Mouse (Mus musculus) embryonic stem cell, embryonic (primary cell): ENCODE results near the gene Fam173a.

Source experiments
- CTCF ChIA-PET, 4 experiments: fragments of 300-600 bp in 2 of 4; fragments of 350-600 bp in 2 of 4; sonication (Branson Sonifier 250); formaldehyde crosslinking; loops; one replicate each; lab custom pipeline; 2022; ENCODE audit warnings: inconsistent platforms in 2 of 4; lab: Charles Lee
- POLR2A ChIA-PET, 4 experiments: fragments of 300-600 bp in 2 of 4; fragments of 350-600 bp in 2 of 4; sonication (Branson Sonifier 250); formaldehyde crosslinking; loops; one replicate each; lab custom pipeline; 2022; ENCODE audit warnings: antibody characterized with exemption in 4 of 4, inconsistent platforms in 1 of 4; lab: Charles Lee

The Fam173a gene

GRCm38 (mm10) chr17:25775318-25776062, 17.2 kb downstream of the Fam173a start:
- CTCF ChIA-PET: interaction anchor here in 2 of 4 experiments (1.2 to 2.7 kb wide), 2 partner anchors 26 kb away, joined by 4 to 10 read pairs; no protein-coding TSS in a partner anchor
- POLR2A ChIA-PET: interaction anchor here in 2 of 4 experiments (0.6 to 4.1 kb wide), 7 partner anchors 10 to 889 kb away, joined by 4 to 31 read pairs (median 13); partner anchors contain the start of genes Chtf18 (in 2 of the 2), Rpusd1 (in 2 of the 2), Haghl (in 1 of the 2) and Spsb3 (in 1 of the 2)

GRCm38 (mm10) chr17:25773549-25774120, 19.1 kb downstream of the Fam173a start, which contains the start of gene Narfl:
Narfl (plus strand) TSS chr17:25773776.
- CTCF ChIA-PET: interaction anchor here (0.6 to 2.7 kb wide), 47 partner anchors 8 to 296 kb away, joined by 3 to 20 read pairs (median 5); partner anchors contain the start of genes Chtf18 (in 4 of the 4), Rpusd1 (in 4 of the 4), Haghl (in 2 of the 4) and Metrn (in 2 of the 4)
- POLR2A ChIA-PET: interaction anchor here (0.6 to 4.1 kb wide), 33 partner anchors 8 to 479 kb away, joined by 3 to 31 read pairs (median 6); partner anchors contain the start of genes Chtf18 (in 3 of the 4), Haghl (in 3 of the 4), Rpusd1 (in 3 of the 4) and Stub1 (in 2 of the 4)

- POLR2A ChIA-PET: interaction anchor here in 3 of 4 experiments (0.6 to 5.6 kb wide), 18 partner anchors 8 to 908 kb away, joined by 3 to 49 read pairs (median 4); partner anchors contain the start of genes Chtf18 (in 1 of the 3), Haghl (in 1 of the 3), Msln (in 1 of the 3) and Rpusd1 (in 1 of the 3)
- CTCF ChIA-PET: interaction anchor here in 1 of 4 experiments (1.2 kb wide), 1 partner anchor 10 kb away, joined by 3 read pairs; no protein-coding TSS in a partner anchor
These were observed 23.4 kb downstream of the Fam173a start for GRCm38 (mm10) chr17:25769331-25769730.

- CTCF ChIA-PET: interaction anchor here in 1 of 4 experiments (2.5 kb wide), 1 partner anchor 34 kb away, joined by 6 read pairs; no protein-coding TSS in a partner anchor
- POLR2A ChIA-PET: interaction anchor here (0.6 to 5.6 kb wide), 9 partner anchors 8 to 837 kb away, joined by 3 to 49 read pairs (median 4); partner anchors contain the start of gene Stub1 (in 1 of the 4)
These were observed 26.8 kb downstream of the Fam173a start for GRCm38 (mm10) chr17:25765886-25766285.

- POLR2A ChIA-PET: interaction anchor here in 3 of 4 experiments (0.5 to 11.8 kb wide), 11 partner anchors 9 to 474 kb away, joined by 3 to 137 read pairs (median 4); partner anchors contain the start of genes Chtf18 (in 2 of the 3), Rpusd1 (in 2 of the 3), Metrn (in 1 of the 3) and Msln (in 1 of the 3)
- CTCF ChIA-PET: interaction anchor here (0.6 to 1.6 kb wide), 5 partner anchors 11 to 746 kb away, joined by 3 to 7 read pairs (median 4); partner anchors contain the start of gene Narfl (in 1 of the 4)
These were observed 30.1 kb downstream of the Fam173a start for GRCm38 (mm10) chr17:25762591-25762990.

- CTCF ChIA-PET: interaction anchor here in 2 of 4 experiments (0.6 to 1.4 kb wide), 4 partner anchors 12 to 475 kb away, joined by 3 to 7 read pairs (median 4); partner anchors contain the start of genes Narfl (in 2 of the 2), Chtf18 (in 1 of the 2) and Rpusd1 (in 1 of the 2)
- POLR2A ChIA-PET: interaction anchor here in 3 of 4 experiments (0.5 to 11.8 kb wide), 9 partner anchors 8 to 112 kb away, joined by 3 to 137 read pairs (median 5); partner anchors contain the start of genes Chtf18 (in 2 of the 3), Rpusd1 (in 2 of the 3) and Stub1 (in 1 of the 3)
These were observed 31.1 kb downstream of the Fam173a start for GRCm38 (mm10) chr17:25761561-25761970.

GRCm38 (mm10) chr17:25760148-25760547, 32.6 kb downstream of the Fam173a start:
- ChIA-PET CTCF (interaction anchor here in 2 of 4 experiments (0.9 to 2.2 kb wide), 5 partner anchors 10 to 28 kb away, joined by 3 to 9 read pairs (median 3); partner anchors contain the start of gene Narfl (in 1 of the 2)), POLR2A (interaction anchor here in 3 of 4 experiments (0.7 to 11.8 kb wide), 16 partner anchors 9 to 72 kb away, joined by 3 to 137 read pairs (median 4); partner anchors contain the start of genes Chtf18 (in 2 of the 3), Narfl (in 2 of the 3), Rpusd1 (in 2 of the 3) and Fam173a (in 1 of the 3))

- POLR2A ChIA-PET: interaction anchor here (0.6 to 11.8 kb wide), 33 partner anchors 8 to 1798 kb away, joined by 3 to 137 read pairs (median 6); partner anchors contain the start of genes Chtf18 (in 3 of the 4), Rpusd1 (in 3 of the 4), Narfl (in 2 of the 4) and Haghl (in 1 of the 4)
- CTCF ChIA-PET: interaction anchor here in 2 of 4 experiments (0.9 to 1.4 kb wide), 2 partner anchors 34 to 190 kb away, joined by 3 to 5 read pairs; no protein-coding TSS in a partner anchor
These were observed 35.0 kb downstream of the Fam173a start for GRCm38 (mm10) chr17:25757691-25758090.

GRCm38 (mm10) chr17:25756378-25757242, 36.1 kb downstream of the Fam173a start:
- ChIA-PET CTCF (interaction anchor here (0.7 to 2.1 kb wide), 11 partner anchors 17 to 1032 kb away, joined by 3 to 7 read pairs (median 4); partner anchors contain the start of genes Narfl (in 3 of the 4), Chtf18 (in 1 of the 4), Ndufb10 (in 1 of the 4) and Rpusd1 (in 1 of the 4)), POLR2A (interaction anchor here (0.6 to 11.8 kb wide), 72 partner anchors 9 to 1800 kb away, joined by 3 to 137 read pairs (median 4); partner anchors contain the start of genes Chtf18 (in 3 of the 4), Narfl (in 3 of the 4), Rpusd1 (in 3 of the 4) and Haghl (in 2 of the 4))

GRCm38 (mm10) chr17:25755627-25756377, 36.9 kb downstream of the Fam173a start:
- ChIA-PET CTCF (interaction anchor here in 3 of 4 experiments (0.6 to 2.1 kb wide), 3 partner anchors 24 to 253 kb away, joined by 3 to 7 read pairs (median 3); no protein-coding TSS in a partner anchor), POLR2A (interaction anchor here (0.6 to 11.8 kb wide), 37 partner anchors 8 to 1155 kb away, joined by 3 to 137 read pairs (median 6); partner anchors contain the start of genes Chtf18 (in 3 of the 4), Narfl (in 3 of the 4), Rpusd1 (in 3 of the 4) and Mcrip2 (in 2 of the 4))

- POLR2A ChIA-PET: interaction anchor here in 3 of 4 experiments (0.8 to 11.8 kb wide), 14 partner anchors 10 to 114 kb away, joined by 3 to 137 read pairs (median 12); partner anchors contain the start of genes Chtf18 (in 3 of the 3), Rpusd1 (in 3 of the 3), Stub1 (in 2 of the 3) and Mcrip2 (in 1 of the 3)
- CTCF ChIA-PET: interaction anchor here in 1 of 4 experiments (0.6 to 1.0 kb wide), 2 partner anchors 19 to 254 kb away, joined by 3 read pairs; partner anchors contain the start of gene Narfl
These were observed 37.6 kb downstream of the Fam173a start for GRCm38 (mm10) chr17:25755086-25755485.

GRCm38 (mm10) chr17:25754241-25754640, 38.5 kb downstream of the Fam173a start, which contains the start of gene Msln:
Msln (minus strand) TSS chr17:25754378.
- CTCF ChIA-PET: interaction anchor here in 3 of 4 experiments (0.8 to 2.6 kb wide), 8 partner anchors 10 to 47 kb away, joined by 3 to 8 read pairs (median 5); partner anchors contain the start of gene Narfl (in 2 of the 3)
- POLR2A ChIA-PET: interaction anchor here in 3 of 4 experiments (0.8 to 11.8 kb wide), 21 partner anchors 9 to 79 kb away, joined by 3 to 137 read pairs (median 4); partner anchors contain the start of genes Chtf18 (in 3 of the 3), Rpusd1 (in 3 of the 3), Metrn (in 2 of the 3) and Haghl (in 1 of the 3)

GRCm38 (mm10) chr17:25751446-25751845, 41.3 kb downstream of the Fam173a start:
- POLR2A ChIA-PET: interaction anchor here in 1 of 4 experiments (1.3 kb wide), 2 partner anchors 24 to 27 kb away, joined by 3 to 4 read pairs; partner anchors contain the start of genes Chtf18 and Rpusd1
- CTCF ChIA-PET: interaction anchor here in 1 of 4 experiments (1.3 kb wide), 1 partner anchor 49 kb away, joined by 3 read pairs; no protein-coding TSS in a partner anchor

- ChIA-PET POLR2A (no interaction called here), CTCF (no interaction called here)
These were observed 43.4 kb downstream of the Fam173a start for GRCm38 (mm10) chr17:25749314-25749713.
